Mouse (Mus musculus): Measurements from ENCODE around the gene AI464131. TPM values are rescaled to one million over a fixed set of nuclear protein-coding genes. Genes with fewer than 3 reads are reported as not detected.

AI464131 gene
- polyA plus RNA-seq, 1 experiment from 2014 or later: 6.9 TPM

DNA sequence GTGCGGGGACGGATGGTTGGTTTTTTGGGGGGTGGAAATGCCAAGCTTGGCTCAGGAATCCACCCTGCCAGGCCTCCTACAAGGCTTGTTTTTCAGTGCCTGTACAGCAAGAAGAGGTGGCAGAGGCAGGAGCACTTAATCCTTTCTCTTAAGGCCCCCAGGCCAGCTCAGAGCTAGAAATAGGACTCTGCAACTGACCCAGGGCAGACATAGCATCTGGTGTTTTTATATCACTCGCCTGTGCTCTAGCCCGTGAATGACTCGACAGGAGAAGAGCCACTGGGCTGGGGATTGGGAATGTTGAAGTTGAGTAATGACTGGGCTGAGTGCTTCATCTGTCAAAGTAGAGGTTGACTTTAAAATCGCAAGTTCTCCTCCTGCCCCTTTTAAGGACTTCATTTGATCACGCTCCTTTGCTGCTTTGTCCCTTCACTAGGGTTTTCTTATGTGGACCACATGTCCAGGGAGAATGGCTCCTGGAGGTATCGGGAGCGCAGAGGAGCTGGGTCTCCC lies 25.2 kb downstream of the AI464131 start:
- H3K27me3 ChIP-seq (replicated peaks; ENCODE audit: control insufficient read depth, insufficient read depth, low read length): no peaks in the 10 kb centered on the region
- no peak overlapping the region for H3K9ac ChIP-seq (ENCODE audit: low read length)
- H3K4me1 ChIP-seq (replicated peaks; ENCODE audit: control insufficient read depth, insufficient read depth, low read length): peaks cover 11% of the 10 kb centered on the region
- H3K4me2 ChIP-seq (ENCODE audit: low read length): no peak overlapping the region
- ATAC-seq (replicated peaks; ENCODE audit: low FRiP score, low TSS enrichment, low read depth): no peak
- no peaks in the 10 kb centered on the region for H3K36me3 ChIP-seq (ENCODE audit: control insufficient read depth, insufficient read depth, low read length)
- no peak for DNase-seq (ENCODE audit: low spot score)
- no peaks in the 10 kb centered on the region for H3K9me3 ChIP-seq (ENCODE audit: control insufficient read depth, low read length)
- 82% methylated on average over 9 of the region's 9 CpGs for WGBS
- no peak overlapping the region for H3K4me3 ChIP-seq (ENCODE audit: low read depth, low read length)
- no peak overlapping the region for H3K27ac ChIP-seq (ENCODE audit: low read depth)

DNA sequence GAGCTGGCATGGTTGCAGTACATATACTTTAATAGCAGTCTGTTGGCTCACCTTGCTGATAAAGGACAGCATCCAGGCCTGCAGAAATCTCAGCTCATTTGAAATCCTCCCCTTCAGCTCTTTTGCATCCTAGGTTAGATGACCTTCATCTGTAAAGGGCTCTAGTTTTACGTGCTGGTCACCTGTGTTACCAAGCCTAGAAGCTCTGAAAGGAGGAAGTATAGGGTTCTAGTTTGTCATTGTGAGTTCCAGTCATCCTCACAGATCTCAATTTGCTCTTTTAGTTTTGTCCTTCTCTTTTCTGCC lies 31.5 kb downstream of the AI464131 start:
- Histone ChIP-seq H3K9ac (ENCODE audit: low read length) (no peak overlapping the region), H3K36me3 (ENCODE audit: control insufficient read depth, insufficient read depth, low read length) (no peaks in the 10 kb centered on the region), H3K9me3 (ENCODE audit: control insufficient read depth, low read length) (no peaks in the 10 kb centered on the region), H3K4me2 (ENCODE audit: low read length) (no peak overlapping the region), H3K4me3 (ENCODE audit: low read depth, low read length) (no peak overlapping the region), H3K27ac (ENCODE audit: low read depth) (no peak overlapping the region), H3K27me3 (replicated peaks; ENCODE audit: control insufficient read depth, insufficient read depth, low read length) (no peaks in the 10 kb centered on the region), H3K4me1 (replicated peaks; ENCODE audit: control insufficient read depth, insufficient read depth, low read length) (no peaks in the 10 kb centered on the region)
- ATAC-seq (replicated peaks; ENCODE audit: low FRiP score, low TSS enrichment, low read depth): no peak
- DNase-seq (ENCODE audit: low spot score): no peak
- 89% methylated on average over 1 of the region's 1 CpGs for WGBS

DNA sequence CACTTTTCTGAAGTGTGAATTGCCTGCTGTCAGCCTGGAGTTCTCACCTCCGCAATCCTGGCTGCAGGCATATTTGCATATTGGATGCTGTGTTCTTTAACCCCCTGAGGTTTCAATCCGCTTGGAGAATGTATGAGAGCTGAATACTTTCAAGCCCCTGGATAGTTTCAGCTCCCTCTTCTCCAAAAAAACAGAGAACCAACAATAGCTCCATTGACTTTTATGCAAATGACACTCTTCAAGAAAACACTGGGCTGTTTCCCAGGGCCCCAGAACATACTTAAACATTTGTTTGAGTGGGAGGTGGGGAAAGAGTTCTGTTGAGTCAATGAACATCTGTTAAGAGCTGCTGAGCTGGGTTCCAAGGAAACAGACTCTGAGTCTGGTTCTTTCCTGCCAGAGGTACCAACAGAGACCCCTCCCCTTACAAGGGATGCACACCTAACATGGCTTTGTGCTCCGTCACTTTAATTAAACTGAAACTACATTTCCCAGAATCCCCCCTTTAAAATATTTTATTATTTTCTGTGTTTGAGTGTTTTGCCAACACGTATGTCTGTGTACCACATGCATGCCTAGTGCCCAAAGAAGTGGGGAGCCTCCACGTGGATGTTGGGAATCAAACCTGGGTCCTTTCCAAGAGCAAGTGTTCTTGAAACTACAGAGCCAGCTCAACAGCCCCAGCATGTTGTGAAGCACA lies 32.0 kb downstream of the AI464131 start:
- no peak overlapping the region for H3K4me3 ChIP-seq (ENCODE audit: low read depth, low read length)
- no peaks in the 10 kb centered on the region for H3K4me1 ChIP-seq (replicated peaks; ENCODE audit: control insufficient read depth, insufficient read depth, low read length)
- no peaks in the 10 kb centered on the region for H3K36me3 ChIP-seq (ENCODE audit: control insufficient read depth, insufficient read depth, low read length)
- WGBS: 49% methylated on average over 5 of the region's 5 CpGs
- no peak overlapping the region for H3K27ac ChIP-seq (ENCODE audit: low read depth)
- H3K9ac ChIP-seq (ENCODE audit: low read length): no peak overlapping the region
- no peaks in the 10 kb centered on the region for H3K27me3 ChIP-seq (replicated peaks; ENCODE audit: control insufficient read depth, insufficient read depth, low read length)
- ATAC-seq (replicated peaks; ENCODE audit: low FRiP score, low TSS enrichment, low read depth) (no peak), DNase-seq (ENCODE audit: low spot score) (no peak)
- no peaks in the 10 kb centered on the region for H3K9me3 ChIP-seq (ENCODE audit: control insufficient read depth, low read length)
- no peak overlapping the region for H3K4me2 ChIP-seq (ENCODE audit: low read length)

DNA sequence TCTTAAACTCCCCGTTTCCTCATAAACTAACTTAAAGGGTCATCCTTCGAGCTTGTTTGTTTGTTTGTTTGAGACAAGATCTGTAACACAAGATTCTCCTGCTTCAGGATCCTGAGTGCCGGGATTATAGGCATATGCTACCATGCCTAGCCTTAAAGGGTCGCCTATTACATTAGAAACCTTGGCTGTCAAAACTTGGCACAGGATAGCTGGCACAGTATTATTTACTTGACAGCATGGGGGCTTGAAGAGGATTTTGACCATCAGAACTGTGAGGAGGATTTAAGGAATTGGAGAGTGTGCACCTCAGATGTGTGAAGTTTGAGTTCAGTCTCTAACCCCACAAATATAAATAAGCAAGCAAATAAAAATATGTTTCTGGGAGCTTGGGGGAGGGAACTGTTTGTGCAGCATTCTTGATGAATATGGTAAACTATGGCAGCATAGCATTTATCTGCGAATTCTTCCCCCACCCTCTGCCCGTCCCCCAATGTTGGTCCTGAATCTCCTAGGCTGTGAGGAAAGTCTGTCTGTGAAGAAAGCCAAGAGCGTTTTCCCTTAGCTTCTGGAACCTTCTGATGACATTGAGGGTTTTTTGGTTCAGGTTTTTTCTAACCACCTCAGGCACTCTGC lies 32.7 kb downstream of the AI464131 start:
- Histone ChIP-seq H3K4me1 (replicated peaks; ENCODE audit: control insufficient read depth, insufficient read depth, low read length) (no peaks in the 10 kb centered on the region), H3K36me3 (ENCODE audit: control insufficient read depth, insufficient read depth, low read length) (no peaks in the 10 kb centered on the region), H3K4me3 (ENCODE audit: low read depth, low read length) (no peak overlapping the region), H3K9me3 (ENCODE audit: control insufficient read depth, low read length) (no peaks in the 10 kb centered on the region), H3K4me2 (ENCODE audit: low read length) (no peak overlapping the region), H3K27ac (ENCODE audit: low read depth) (no peak overlapping the region), H3K27me3 (replicated peaks; ENCODE audit: control insufficient read depth, insufficient read depth, low read length) (no peaks in the 10 kb centered on the region), H3K9ac (ENCODE audit: low read length) (no peak overlapping the region)
- 62% methylated on average over 7 of the region's 7 CpGs for WGBS
- DNase-seq (ENCODE audit: low spot score): no peak
- ATAC-seq (replicated peaks; ENCODE audit: low FRiP score, low TSS enrichment, low read depth): no peak

DNA sequence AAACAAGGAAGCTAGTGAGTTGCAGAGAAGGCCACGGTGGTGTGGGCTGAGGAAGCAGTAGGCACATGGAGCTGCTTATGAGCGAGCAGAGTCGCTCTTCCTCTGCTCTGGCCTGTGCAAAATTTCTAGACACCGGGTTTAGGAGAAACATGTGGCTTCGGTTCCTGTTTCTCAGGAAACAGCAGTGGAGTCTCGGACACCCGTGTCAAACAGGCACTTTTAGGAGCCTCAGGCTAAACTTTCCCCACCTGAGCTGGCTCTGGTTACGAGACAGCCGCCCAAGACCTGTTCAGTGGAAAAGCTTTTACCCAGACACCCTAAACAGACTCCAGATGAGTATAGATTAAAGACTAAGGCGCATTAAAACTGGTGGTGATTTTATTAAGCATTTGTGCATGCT lies 33.7 kb downstream of the AI464131 start:
- no peak for ATAC-seq (replicated peaks; ENCODE audit: low FRiP score, low TSS enrichment, low read depth)
- Histone ChIP-seq H3K4me1 (replicated peaks; ENCODE audit: control insufficient read depth, insufficient read depth, low read length) (no peaks in the 10 kb centered on the region), H3K36me3 (ENCODE audit: control insufficient read depth, insufficient read depth, low read length) (no peaks in the 10 kb centered on the region), H3K27me3 (replicated peaks; ENCODE audit: control insufficient read depth, insufficient read depth, low read length) (no peaks in the 10 kb centered on the region), H3K9ac (ENCODE audit: low read length) (no peak overlapping the region), H3K4me3 (ENCODE audit: low read depth, low read length) (no peak overlapping the region), H3K4me2 (ENCODE audit: low read length) (no peak overlapping the region), H3K9me3 (ENCODE audit: control insufficient read depth, low read length) (no peaks in the 10 kb centered on the region), H3K27ac (ENCODE audit: low read depth) (no peak overlapping the region)
- 86% methylated on average over 10 of the region's 10 CpGs for WGBS
- no peak for DNase-seq (ENCODE audit: low spot score)

DNA sequence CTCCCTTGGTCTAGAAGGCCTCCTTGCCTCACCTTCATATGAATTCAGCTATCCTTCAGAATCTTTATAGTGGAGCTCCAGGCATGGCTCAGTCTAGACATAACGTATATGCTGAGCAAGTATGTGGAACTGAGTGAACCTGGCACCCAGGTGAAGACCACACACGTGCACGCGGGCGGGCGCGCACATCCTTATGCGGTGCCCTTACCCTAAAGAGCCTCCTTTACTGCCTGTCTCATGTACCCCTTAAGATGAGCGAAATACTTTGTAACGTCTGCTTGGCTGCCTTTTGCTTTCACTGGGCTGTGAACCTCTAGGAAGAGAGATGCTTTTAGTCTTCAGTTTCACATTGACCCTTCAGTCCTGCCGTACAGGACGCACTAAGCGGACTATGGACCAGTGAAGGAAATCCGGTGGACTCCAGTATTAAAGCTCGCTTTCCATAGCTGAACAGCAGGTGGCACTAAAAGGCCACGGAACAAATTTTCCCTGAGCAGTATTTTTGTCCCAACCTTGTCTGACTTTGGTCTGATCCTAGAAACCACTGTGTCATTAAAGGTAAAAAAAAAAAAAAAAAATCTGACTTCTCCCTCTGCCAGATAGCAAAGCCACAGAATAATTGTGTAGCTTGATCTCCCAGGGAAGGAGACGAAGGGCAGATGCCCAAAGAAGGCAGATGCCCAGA lies 34.3 kb downstream of the AI464131 start:
- peaks cover 5% of the 10 kb centered on the region for H3K4me1 ChIP-seq (replicated peaks; ENCODE audit: control insufficient read depth, insufficient read depth, low read length)
- no peak overlapping the region for H3K4me3 ChIP-seq (ENCODE audit: low read depth, low read length)
- H3K9me3 ChIP-seq (ENCODE audit: control insufficient read depth, low read length): no peaks in the 10 kb centered on the region
- WGBS: 60% methylated on average over 17 of the region's 17 CpGs
- no peaks in the 10 kb centered on the region for H3K27me3 ChIP-seq (replicated peaks; ENCODE audit: control insufficient read depth, insufficient read depth, low read length)
- H3K4me2 ChIP-seq (ENCODE audit: low read length): no peak overlapping the region
- no peaks in the 10 kb centered on the region for H3K36me3 ChIP-seq (ENCODE audit: control insufficient read depth, insufficient read depth, low read length)
- ATAC-seq (replicated peaks; ENCODE audit: low FRiP score, low TSS enrichment, low read depth) (no peak), DNase-seq (ENCODE audit: low spot score) (peak; percentile 81)
- no peak overlapping the region for H3K27ac ChIP-seq (ENCODE audit: low read depth)
- H3K9ac ChIP-seq (ENCODE audit: low read length): no peak overlapping the region

DNA sequence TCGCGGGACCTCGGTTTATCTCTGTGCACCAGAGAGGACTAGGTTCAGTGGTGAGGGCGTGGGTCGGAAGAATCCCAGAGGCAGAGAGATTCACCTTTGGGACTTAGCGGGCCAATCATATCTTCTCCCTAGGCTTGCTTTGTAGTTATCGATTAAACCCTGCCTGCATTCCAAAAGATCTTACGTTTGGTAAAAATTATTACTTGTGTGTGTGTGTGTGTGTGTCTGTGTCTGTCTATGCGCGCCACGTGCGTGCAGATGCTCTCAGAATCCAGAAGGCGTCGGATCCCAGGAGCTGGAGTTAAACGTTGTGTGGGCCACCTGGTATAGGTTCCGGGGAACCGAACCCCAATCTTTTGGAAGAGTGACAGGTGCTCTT lies 37.6 kb downstream of the AI464131 start:
- Histone ChIP-seq H3K9ac (ENCODE audit: low read length) (peak overlapping the region; percentile 60), H3K36me3 (ENCODE audit: control insufficient read depth, insufficient read depth, low read length) (no peaks in the 10 kb centered on the region), H3K4me2 (ENCODE audit: low read length) (peak overlapping the region; percentile 46), H3K4me3 (ENCODE audit: low read depth, low read length) (peak overlapping the region; percentile 81), H3K9me3 (ENCODE audit: control insufficient read depth, low read length) (no peaks in the 10 kb centered on the region), H3K27me3 (replicated peaks; ENCODE audit: control insufficient read depth, insufficient read depth, low read length) (no peaks in the 10 kb centered on the region), H3K4me1 (replicated peaks; ENCODE audit: control insufficient read depth, insufficient read depth, low read length) (peaks cover 9% of the 10 kb centered on the region), H3K27ac (ENCODE audit: low read depth) (peak overlapping the region; percentile 36; the same call in 1 of the 2 replicates)
- WGBS: 4% methylated on average over 17 of the region's 17 CpGs
- ATAC-seq (replicated peaks; ENCODE audit: low FRiP score, low TSS enrichment, low read depth): no peak; the same call in 1 of the 2 replicates
- DNase-seq (ENCODE audit: low spot score): no peak

DNA sequence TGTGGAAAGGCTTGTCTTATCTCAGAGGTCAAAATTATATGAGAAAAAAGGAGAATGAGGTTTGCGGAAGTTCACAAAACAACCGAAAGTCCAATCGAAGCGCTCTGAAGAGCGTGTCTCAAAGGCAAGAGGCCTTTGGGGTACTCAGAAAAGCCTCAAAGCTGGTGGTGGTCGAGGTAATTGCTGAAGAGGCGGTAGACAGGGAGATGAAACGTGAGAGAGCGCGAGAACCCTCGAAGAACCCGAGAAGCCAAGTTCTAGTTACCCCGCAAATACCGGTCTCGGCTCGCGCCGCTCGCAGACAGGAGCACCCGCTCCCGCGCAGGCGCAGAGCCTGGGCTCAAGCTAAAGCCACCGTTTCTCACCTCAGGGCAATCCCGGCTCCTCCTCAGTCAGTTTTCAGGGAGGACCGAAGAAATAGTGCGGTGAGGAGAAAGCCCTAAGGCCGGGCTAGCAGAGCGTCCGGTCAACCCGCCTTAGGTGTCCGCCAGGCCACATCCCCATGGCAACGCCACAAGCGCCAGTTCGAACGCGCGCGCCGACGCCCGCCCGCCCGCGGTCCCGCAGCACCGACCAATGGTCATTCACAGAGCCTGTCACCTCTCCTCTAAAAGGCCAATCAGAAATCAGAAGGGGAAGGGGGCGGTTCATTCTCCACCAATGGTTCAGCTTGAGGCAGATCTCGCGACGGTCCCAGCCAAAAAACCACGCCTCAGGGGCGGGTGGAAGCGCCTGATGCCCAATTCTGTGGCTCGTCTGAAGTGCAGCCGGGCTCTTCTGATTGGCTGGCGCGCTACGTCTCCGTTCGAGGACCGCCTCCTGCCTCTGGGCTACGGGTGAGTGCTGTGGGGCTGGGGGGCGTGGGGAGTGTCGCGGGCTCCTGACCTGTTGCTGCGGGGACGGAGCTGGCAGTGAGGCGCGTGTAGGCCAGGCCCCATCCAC lies 38.3 kb downstream of the AI464131 start, which contains the start of the genes Kif24 and Nudt2:
Gene Kif24 (minus strand): TSS at position 543 of the 942 bp plus-strand sequence.
Gene Nudt2 (plus strand): TSS at position 807 of the 942 bp plus-strand sequence.
- H3K9ac ChIP-seq (ENCODE audit: low read length): peak within 1 kb of the TSS; percentile 60
- peaks cover 9% of the 10 kb centered on the region for H3K4me1 ChIP-seq (replicated peaks; ENCODE audit: control insufficient read depth, insufficient read depth, low read length)
- peak within 1 kb of the TSS; percentile 81 for H3K4me3 ChIP-seq (ENCODE audit: low read depth, low read length)
- peak; percentile 97 for DNase-seq (ENCODE audit: low spot score)
- H3K27me3 ChIP-seq (replicated peaks; ENCODE audit: control insufficient read depth, insufficient read depth, low read length): no peaks in the 10 kb centered on the region
- peak; percentile 99 for ATAC-seq (replicated peaks; ENCODE audit: low FRiP score, low TSS enrichment, low read depth)
- peak within 1 kb of the TSS; percentile 36; the same call in 1 of the 2 replicates for H3K27ac ChIP-seq (ENCODE audit: low read depth)
- H3K36me3 ChIP-seq (ENCODE audit: control insufficient read depth, insufficient read depth, low read length): no peaks in the 10 kb centered on the region
- no peaks in the 10 kb centered on the region for H3K9me3 ChIP-seq (ENCODE audit: control insufficient read depth, low read length)
- H3K4me2 ChIP-seq (ENCODE audit: low read length): peak within 1 kb of the TSS; percentile 80
- WGBS: under 1% methylated on average over 70 of the region's 70 CpGs
